Mouse (Mus musculus) liver, postnatal 0 days (tissue): ENCODE data around the gene Msh4.

ENCODE experiments used
- CTCF ChIP-seq: sonication (generic); IDR thresholded peaks from 2 replicates; pipeline ENCODE4 v1.5.1; 2016; ENCODE audit warnings: antibody characterized with exemption, low read depth
- EP300 ChIP-seq: IDR thresholded peaks from 2 replicates; pipeline ENCODE4 v1.6.1; 2016; ENCODE audit warnings: antibody characterized with exemption, low read depth, mild to moderate bottlenecking

DNA sequence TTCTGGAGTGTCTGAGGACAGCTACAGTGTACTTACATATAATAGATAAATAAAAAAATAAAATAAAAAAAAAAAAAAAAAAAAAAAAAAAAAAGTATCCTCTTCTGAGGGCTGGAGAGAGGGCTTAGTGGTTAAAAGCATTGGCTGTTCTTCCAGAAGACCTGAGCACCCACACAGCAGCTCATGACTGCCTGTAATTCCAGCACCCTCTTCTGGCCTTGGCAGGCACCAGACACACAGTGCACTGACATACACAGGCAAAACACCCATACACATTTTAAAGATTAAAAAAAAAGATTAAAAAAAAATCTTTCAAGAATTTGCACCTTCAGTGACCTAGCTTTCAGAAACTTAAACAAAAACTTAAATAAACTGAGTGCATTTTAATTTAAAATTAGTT lies 19.6 kb downstream of the Msh4 start:
- TF ChIP-seq CTCF (peak; percentile 38), EP300 (no peak)
